Mouse (Mus musculus): ENCODE data around the gene Grhl3.

Gene Grhl3

GRCm38 (mm10) chr4:135526039-135526710 is 47.3 kb downstream of the Grhl3 start:
- DNase-seq, result no peak

- no peak for DNase-seq
Observed at GRCm38 (mm10) chr4:135525057-135525456, 48.4 kb downstream of the Grhl3 start.

- no peak for DNase-seq
Observed at GRCm38 (mm10) chr4:135523939-135524338, 49.5 kb downstream of the Grhl3 start.

- no peak for DNase-seq
Observed at GRCm38 (mm10) chr4:135520421-135520820, 53.0 kb downstream of the Grhl3 start.

- DNase-seq, result no peak
Observed at GRCm38 (mm10) chr4:135518135-135518534, 55.3 kb downstream of the Grhl3 start.

GRCm38 (mm10) chr4:135516351-135517316 is 56.8 kb downstream of the Grhl3 start:
- DNase-seq, result peak; percentile 79

GRCm38 (mm10) chr4:135514925-135515324 is 58.5 kb downstream of the Grhl3 start:
- no peak for DNase-seq

- no peak for DNase-seq
Observed at GRCm38 (mm10) chr4:135513865-135514264, 59.6 kb downstream of the Grhl3 start.

- no peak for DNase-seq
Observed at GRCm38 (mm10) chr4:135509515-135509914, 63.9 kb downstream of the Grhl3 start.

GRCm38 (mm10) chr4:135508419-135509039 is 64.9 kb downstream of the Grhl3 start:
- DNase-seq, result peak; percentile 74

GRCm38 (mm10) chr4:135507547-135508350 is 65.7 kb downstream of the Grhl3 start:
- DNase-seq, result peak; percentile 53

- no peak for DNase-seq
Observed at GRCm38 (mm10) chr4:135505794-135506193, 67.6 kb downstream of the Grhl3 start.

- no peak for DNase-seq
Observed at GRCm38 (mm10) chr4:135501587-135501986, 71.8 kb downstream of the Grhl3 start.

- no peak for DNase-seq
Observed at GRCm38 (mm10) chr4:135499831-135500230, 73.6 kb downstream of the Grhl3 start.

- DNase-seq, result no peak
Observed at GRCm38 (mm10) chr4:135498136-135498535, 75.3 kb downstream of the Grhl3 start.

- no peak for DNase-seq
Observed at GRCm38 (mm10) chr4:135495810-135496209, 77.6 kb downstream of the Grhl3 start.

- DNase-seq, result no peak
Observed at GRCm38 (mm10) chr4:135495397-135495791, 78.0 kb downstream of the Grhl3 start.

GRCm38 (mm10) chr4:135494521-135495396 is 78.7 kb downstream of the Grhl3 start, which contains the start of the genes Stpg1 and Nipal3:
TSS of gene Stpg1 (plus strand) at chr4:135494790.
TSS of gene Nipal3 (minus strand) at chr4:135495038.
- peak; percentile 88 for DNase-seq

- peak; percentile 62 for DNase-seq
Observed at GRCm38 (mm10) chr4:135493691-135494520, 79.5 kb downstream of the Grhl3 start.

GRCm38 (mm10) chr4:135493271-135493670 is 80.2 kb downstream of the Grhl3 start:
- DNase-seq, result no peak

Measured in thymus, postnatal 4 days (tissue).